Mouse (Mus musculus): Measurements from ENCODE around the gene Sct. TPM values are rescaled to one million over a fixed set of nuclear protein-coding genes. Genes with fewer than 3 reads are reported as not detected.
"Not testable (repeated sequence)": the region's sequence is repeated elsewhere in the genome, so short reads cannot be mapped to it uniquely, and the experiment has no call there.

The Sct gene
- total and polyA plus RNA-seq, 3 experiments, result not detected

GRCm38 (mm10) chr7:141263640-141264039, 15.3 kb downstream of the Sct start:
- intact Hi-C loops (cut with DNase I), result no loop called here
- no peak for DNase-seq
- no peak overlapping the region for H3K27ac ChIP-seq
- H3K9ac ChIP-seq (ENCODE audit: low read depth, low read length), result no peak overlapping the region
- no peaks in the 10 kb centered on the region for H3K79me2 ChIP-seq (replicated peaks; ENCODE audit: control insufficient read depth, insufficient read depth, low read length)
- no peak for TF ChIP-seq CTCF (IDR thresholded peaks at IDR 0.05)
- TF ChIP-seq POLR2A (IDR thresholded peaks at IDR 0.05; ENCODE audit: insufficient read depth, low read depth, low read length), result no peak
- TF ChIP-seq EP300 (IDR thresholded peaks at IDR 0.05; ENCODE audit: insufficient read depth, low read depth, low read length), result no peak
- H3K4me3 ChIP-seq, result no peak overlapping the region
- H3K27me3 ChIP-seq (ENCODE audit: control insufficient read depth, insufficient read depth, low read length), result no peaks in the 10 kb centered on the region
- WGBS, result 83% methylated on average over 13 of the region's 13 CpGs
- peaks cover 5% of the 10 kb centered on the region for H3K4me1 ChIP-seq (ENCODE audit: control insufficient read depth, insufficient read depth, low read length)
- H3K36me3 ChIP-seq (ENCODE audit: control insufficient read depth, insufficient read depth, low read length), result no peaks in the 10 kb centered on the region

- Histone ChIP-seq H3K9ac (ENCODE audit: low read depth, low read length) (no peak overlapping the region), H3K27me3 (ENCODE audit: control insufficient read depth, insufficient read depth, low read length) (no peaks in the 10 kb centered on the region), H3K27ac (no peak overlapping the region), H3K4me1 (ENCODE audit: control insufficient read depth, insufficient read depth, low read length) (peaks cover 3% of the 10 kb centered on the region), H3K79me2 (replicated peaks; ENCODE audit: control insufficient read depth, insufficient read depth, low read length) (no peaks in the 10 kb centered on the region), H3K36me3 (ENCODE audit: control insufficient read depth, insufficient read depth, low read length) (no peaks in the 10 kb centered on the region), H3K4me3 (no peak overlapping the region)
- TF ChIP-seq CTCF (IDR thresholded peaks at IDR 0.05), result no peak
- TF ChIP-seq POLR2A (IDR thresholded peaks at IDR 0.05; ENCODE audit: insufficient read depth, low read depth, low read length), result no peak
- no peak for TF ChIP-seq EP300 (IDR thresholded peaks at IDR 0.05; ENCODE audit: insufficient read depth, low read depth, low read length)
- 69% methylated on average over 3 of the region's 3 CpGs for WGBS
- intact Hi-C loops (cut with DNase I), result no loop called here
- DNase-seq, result no peak
Observed at GRCm38 (mm10) chr7:141261480-141261879, 17.5 kb downstream of the Sct start.

GRCm38 (mm10) chr7:141256159-141256558, 22.8 kb downstream of the Sct start:
- intact Hi-C loops (cut with DNase I), result no loop called here
- H3K9ac ChIP-seq (ENCODE audit: low read depth, low read length), result no peak overlapping the region
- no peaks in the 10 kb centered on the region; the same call in 1 of the 2 replicates for H3K36me3 ChIP-seq (ENCODE audit: control insufficient read depth, insufficient read depth, low read length)
- H3K27ac ChIP-seq, result no peak overlapping the region
- DNase-seq, result no peak
- H3K79me2 ChIP-seq (replicated peaks; ENCODE audit: control insufficient read depth, insufficient read depth, low read length), result no peaks in the 10 kb centered on the region
- TF ChIP-seq CTCF (IDR thresholded peaks at IDR 0.05) (no peak), POLR2A (IDR thresholded peaks at IDR 0.05; ENCODE audit: insufficient read depth, low read depth, low read length) (no peak), EP300 (IDR thresholded peaks at IDR 0.05; ENCODE audit: insufficient read depth, low read depth, low read length) (no peak)
- H3K4me1 ChIP-seq (ENCODE audit: control insufficient read depth, insufficient read depth, low read length), result no peaks in the 10 kb centered on the region
- no peak overlapping the region for H3K4me3 ChIP-seq
- H3K27me3 ChIP-seq (ENCODE audit: control insufficient read depth, insufficient read depth, low read length), result no peaks in the 10 kb centered on the region
- 81% methylated on average over 10 of the region's 10 CpGs for WGBS

GRCm38 (mm10) chr7:141250486-141250885, 28.4 kb downstream of the Sct start:
- DNase-seq; H3K9ac ChIP-seq (ENCODE audit: low read depth, low read length); H3K27me3 ChIP-seq (ENCODE audit: control insufficient read depth, insufficient read depth, low read length); H3K4me3 ChIP-seq; intact Hi-C loops (cut with DNase I); H3K4me1 ChIP-seq (ENCODE audit: control insufficient read depth, insufficient read depth, low read length); H3K79me2 ChIP-seq (replicated peaks; ENCODE audit: control insufficient read depth, insufficient read depth, low read length); H3K27ac ChIP-seq; H3K36me3 ChIP-seq (ENCODE audit: control insufficient read depth, insufficient read depth, low read length): not testable (repeated sequence)
- 77% methylated on average over 4 of the region's 4 CpGs for WGBS

- Histone ChIP-seq H3K79me2 (replicated peaks; ENCODE audit: control insufficient read depth, insufficient read depth, low read length) (peaks cover 8% of the 10 kb centered on the region), H3K4me1 (ENCODE audit: control insufficient read depth, insufficient read depth, low read length) (peaks cover 9% of the 10 kb centered on the region), H3K9ac (ENCODE audit: low read depth, low read length) (no peak overlapping the region), H3K27ac (no peak overlapping the region), H3K27me3 (ENCODE audit: control insufficient read depth, insufficient read depth, low read length) (no peaks in the 10 kb centered on the region), H3K4me3 (no peak overlapping the region), H3K36me3 (ENCODE audit: control insufficient read depth, insufficient read depth, low read length) (peaks cover 6% of the 10 kb centered on the region)
- no peak for DNase-seq
- TF ChIP-seq EP300 (IDR thresholded peaks at IDR 0.05; ENCODE audit: insufficient read depth, low read depth, low read length) (no peak), CTCF (IDR thresholded peaks at IDR 0.05) (no peak), POLR2A (IDR thresholded peaks at IDR 0.05; ENCODE audit: insufficient read depth, low read depth, low read length) (no peak)
- intact Hi-C loops (cut with DNase I), result no loop called here
- 89% methylated on average over 10 of the region's 10 CpGs for WGBS
Observed at GRCm38 (mm10) chr7:141231551-141231950, 47.4 kb downstream of the Sct start.

- DNase-seq, result no peak
- H3K4me1 ChIP-seq (ENCODE audit: control insufficient read depth, insufficient read depth, low read length), result peaks cover 9% of the 10 kb centered on the region
- H3K79me2 ChIP-seq (replicated peaks; ENCODE audit: control insufficient read depth, insufficient read depth, low read length), result peaks cover 8% of the 10 kb centered on the region
- no peaks in the 10 kb centered on the region for H3K27me3 ChIP-seq (ENCODE audit: control insufficient read depth, insufficient read depth, low read length)
- H3K36me3 ChIP-seq (ENCODE audit: control insufficient read depth, insufficient read depth, low read length), result peaks cover 6% of the 10 kb centered on the region
- 84% methylated on average over 3 of the region's 3 CpGs for WGBS
- TF ChIP-seq EP300 (IDR thresholded peaks at IDR 0.05; ENCODE audit: insufficient read depth, low read depth, low read length) (no peak), POLR2A (IDR thresholded peaks at IDR 0.05; ENCODE audit: insufficient read depth, low read depth, low read length) (no peak), CTCF (IDR thresholded peaks at IDR 0.05) (no peak)
- H3K4me3 ChIP-seq, result no peak overlapping the region
- H3K9ac ChIP-seq (ENCODE audit: low read depth, low read length), result no peak overlapping the region
- intact Hi-C loops (cut with DNase I), result no loop called here
- H3K27ac ChIP-seq, result no peak overlapping the region
Observed at GRCm38 (mm10) chr7:141231111-141231510, 47.8 kb downstream of the Sct start.
